Mouse (Mus musculus): ENCODE results near the gene Mllt11. TPM values are rescaled to one million over a fixed set of nuclear protein-coding genes. Genes with fewer than 3 reads are reported as not detected.
A peak's percentile ranks its signal among the peaks of the same experiment; 100 is the strongest.

The Mllt11 gene
- total and polyA plus RNA-seq, 2 experiments from 2014 or later = 347 to 446 TPM

DNA sequence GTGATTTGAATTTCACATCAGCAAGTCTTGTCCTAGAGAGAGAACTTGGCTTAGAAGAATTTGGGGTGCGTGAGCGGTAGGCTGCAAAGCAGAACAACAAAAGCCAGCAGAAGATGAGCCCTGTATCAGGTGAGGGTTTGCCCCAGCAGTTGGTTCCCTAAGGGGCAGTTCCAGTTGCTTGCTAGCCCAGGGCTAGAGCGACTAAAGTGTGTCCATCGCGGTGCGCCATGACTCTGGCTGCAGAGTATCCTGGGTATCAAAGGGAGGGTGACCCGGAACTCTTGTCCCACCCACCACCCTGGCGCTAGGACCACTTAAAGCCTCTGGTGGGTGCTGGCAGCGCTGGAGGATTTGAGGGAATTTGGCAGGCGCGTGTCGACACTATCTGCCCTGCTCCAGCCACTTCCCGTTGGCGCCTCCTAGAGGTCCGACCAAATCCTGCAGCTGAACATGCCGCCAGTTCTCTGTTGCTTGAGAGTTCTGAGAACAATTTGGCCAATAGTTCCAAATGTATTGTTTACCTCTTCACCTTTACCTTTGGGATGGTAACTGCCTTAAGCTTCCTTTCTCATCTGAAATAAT is 57.9 kb downstream of the Mllt11 start:
- 17% methylated on average over 16 of the region's 16 CpGs for WGBS
- peaks cover 32% of the 10 kb centered on the region for H3K36me3 ChIP-seq (ENCODE audit: insufficient read depth, low read length)
- ATAC-seq (peak; percentile 62), DNase-seq (ENCODE audit: low spot score) (peak; percentile 87)
- H3K4me3 ChIP-seq (ENCODE audit: low read length) = peak overlapping the region; percentile 2; the same call in 1 of the 2 replicates
- no peaks in the 10 kb centered on the region for H3K27me3 ChIP-seq (ENCODE audit: insufficient read depth, low read length)
- H3K9me3 ChIP-seq (ENCODE audit: low read length) = no peaks in the 10 kb centered on the region
- H3K4me2 ChIP-seq (ENCODE audit: low read depth, low read length) = peak overlapping the region; percentile 48
- no peak overlapping the region for H3K9ac ChIP-seq (replicated peaks; ENCODE audit: low read length)
- no peak overlapping the region for H3K27ac ChIP-seq
- peak; percentile 90 for TF ChIP-seq CTCF (IDR thresholded peaks at IDR 0.05; ENCODE audit: low read depth)
- H3K4me1 ChIP-seq (ENCODE audit: insufficient read depth, low read length) = no peaks in the 10 kb centered on the region

GRCm38 (mm10) chr3:95173256-95173949 is 58.6 kb downstream of the Mllt11 start:
- peak overlapping the region; percentile 2; the same call in 1 of the 2 replicates for H3K4me3 ChIP-seq (ENCODE audit: low read length)
- 0 out of 2 replicates have a peak overlapping the region, but pooled peaks have one; percentile 40 for H3K9ac ChIP-seq (replicated peaks; ENCODE audit: low read length)
- H3K27me3 ChIP-seq (ENCODE audit: insufficient read depth, low read length) = no peaks in the 10 kb centered on the region
- WGBS = 11% methylated on average over 58 of the region's 58 CpGs
- H3K27ac ChIP-seq = no peak overlapping the region
- no peaks in the 10 kb centered on the region for H3K9me3 ChIP-seq (ENCODE audit: low read length)
- no peak for TF ChIP-seq CTCF (IDR thresholded peaks at IDR 0.05; ENCODE audit: low read depth)
- DNase-seq (ENCODE audit: low spot score) (peak; percentile 32), ATAC-seq (peak; percentile 15; the same call in 1 of the 2 replicates)
- no peaks in the 10 kb centered on the region for H3K4me1 ChIP-seq (ENCODE audit: insufficient read depth, low read length)
- peak overlapping the region; percentile 48 for H3K4me2 ChIP-seq (ENCODE audit: low read depth, low read length)
- H3K36me3 ChIP-seq (ENCODE audit: insufficient read depth, low read length) = peaks cover 39% of the 10 kb centered on the region

DNA sequence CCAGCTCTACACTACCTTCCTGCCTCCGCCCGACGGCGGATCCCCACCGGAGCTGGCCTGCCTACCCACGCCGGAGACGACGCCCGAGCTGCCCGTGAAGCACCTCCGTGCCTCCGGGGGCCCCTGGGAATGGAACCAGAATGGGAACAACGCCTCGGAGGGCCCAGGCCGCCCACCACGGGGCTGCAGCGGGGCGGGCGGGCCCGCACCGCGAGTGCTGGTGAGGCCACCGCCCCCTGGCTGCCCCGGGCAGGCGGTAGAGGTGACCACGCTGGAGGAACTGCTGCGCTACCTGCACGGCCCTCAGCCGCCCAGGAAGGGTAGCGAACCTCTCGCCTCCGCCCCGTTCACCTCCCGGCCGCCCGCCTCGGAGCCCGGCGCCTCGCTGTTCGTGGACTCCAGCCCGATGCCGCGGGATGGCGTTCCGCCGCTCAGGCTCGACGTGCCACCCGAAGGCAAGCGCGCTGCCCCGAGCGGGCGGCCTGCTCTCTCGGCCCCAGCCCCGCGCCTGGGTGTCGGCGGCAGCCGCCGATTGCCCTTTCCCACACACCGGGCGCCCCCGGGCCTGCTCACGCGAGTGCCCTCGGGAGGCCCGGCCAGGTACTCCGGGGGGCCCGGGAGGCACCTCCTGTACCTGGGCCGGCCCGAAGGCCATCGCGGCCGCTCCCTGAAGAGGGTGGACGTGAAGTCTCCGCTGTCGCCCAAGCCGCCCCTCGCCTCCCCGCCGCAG is 59.3 kb downstream of the Mllt11 start:
- DNase-seq (ENCODE audit: low spot score) = no peak
- Histone ChIP-seq H3K9ac (replicated peaks; ENCODE audit: low read length) (0 out of 2 replicates have a peak overlapping the region, but pooled peaks have one; percentile 33), H3K4me1 (ENCODE audit: insufficient read depth, low read length) (no peaks in the 10 kb centered on the region), H3K9me3 (ENCODE audit: low read length) (no peaks in the 10 kb centered on the region), H3K4me3 (ENCODE audit: low read length) (0 out of 2 replicates have a peak overlapping the region, but pooled peaks have one; percentile 2), H3K4me2 (ENCODE audit: low read depth, low read length) (peak overlapping the region; percentile 48; the same call in 1 of the 2 replicates), H3K27me3 (ENCODE audit: insufficient read depth, low read length) (no peaks in the 10 kb centered on the region), H3K27ac (no peak overlapping the region), H3K36me3 (ENCODE audit: insufficient read depth, low read length) (peaks cover 47% of the 10 kb centered on the region)
- WGBS = 34% methylated on average over 69 of the region's 84 CpGs
- no peak for TF ChIP-seq CTCF (IDR thresholded peaks at IDR 0.05; ENCODE audit: low read depth)
- ATAC-seq = no peak

- H3K27me3 ChIP-seq (ENCODE audit: insufficient read depth, low read length) = no peaks in the 10 kb centered on the region
- H3K4me1 ChIP-seq (ENCODE audit: insufficient read depth, low read length) = no peaks in the 10 kb centered on the region
- H3K9me3 ChIP-seq (ENCODE audit: low read length) = no peaks in the 10 kb centered on the region
- no peak overlapping the region for H3K4me3 ChIP-seq (ENCODE audit: low read length)
- WGBS = 80% methylated on average over 6 of the region's 6 CpGs
- DNase-seq (ENCODE audit: low spot score) = no peak
- H3K4me2 ChIP-seq (ENCODE audit: low read depth, low read length) = no peak overlapping the region
- H3K9ac ChIP-seq (replicated peaks; ENCODE audit: low read length) = no peak overlapping the region
- no peak overlapping the region for H3K27ac ChIP-seq
- peaks cover 57% of the 10 kb centered on the region for H3K36me3 ChIP-seq (ENCODE audit: insufficient read depth, low read length)
- no peak for TF ChIP-seq CTCF (IDR thresholded peaks at IDR 0.05; ENCODE audit: low read depth)
- ATAC-seq = no peak
Measured at GRCm38 (mm10) chr3:95171105-95171504, 60.9 kb downstream of the Mllt11 start.

DNA sequence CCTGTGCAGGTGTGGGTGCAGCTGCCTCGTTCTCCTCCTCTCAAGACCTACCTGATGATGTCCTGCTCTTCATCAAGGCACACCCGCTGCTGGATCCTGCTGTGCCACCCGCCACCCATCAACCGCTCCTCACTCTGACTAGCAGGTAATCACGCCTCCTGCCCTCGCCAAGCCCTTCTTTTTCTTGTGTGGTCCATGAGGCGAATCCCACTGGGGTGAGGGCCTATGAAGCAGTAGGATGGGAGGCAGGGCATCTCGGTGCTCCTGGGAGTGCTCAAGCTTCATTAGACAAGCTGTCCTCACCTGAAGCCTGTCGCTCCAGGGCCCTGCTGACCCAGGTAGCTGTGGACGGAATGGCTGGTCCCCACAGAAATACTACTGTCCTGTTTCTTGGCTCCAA is 62.0 kb downstream of the Mllt11 start:
- H3K4me1 ChIP-seq (ENCODE audit: insufficient read depth, low read length) = no peaks in the 10 kb centered on the region
- no peak for DNase-seq (ENCODE audit: low spot score)
- no peak for ATAC-seq
- no peak overlapping the region for H3K9ac ChIP-seq (replicated peaks; ENCODE audit: low read length)
- H3K4me2 ChIP-seq (ENCODE audit: low read depth, low read length) = no peak overlapping the region
- H3K36me3 ChIP-seq (ENCODE audit: insufficient read depth, low read length) = peaks cover 59% of the 10 kb centered on the region
- H3K27me3 ChIP-seq (ENCODE audit: insufficient read depth, low read length) = no peaks in the 10 kb centered on the region
- no peaks in the 10 kb centered on the region for H3K9me3 ChIP-seq (ENCODE audit: low read length)
- 87% methylated on average over 10 of the region's 10 CpGs for WGBS
- no peak overlapping the region for H3K4me3 ChIP-seq (ENCODE audit: low read length)
- TF ChIP-seq CTCF (IDR thresholded peaks at IDR 0.05; ENCODE audit: low read depth) = no peak
- H3K27ac ChIP-seq = no peak overlapping the region

Other genes with a start within 250 kb of the Mllt11 start
- 34.1 and 35.4 TPM in 2 replicates for gene Zfp687, start 216.7 kb downstream of the Mllt11 start, total RNA-seq (2014; rRNA removed)
- 17.3 and 18.0 TPM in 2 replicates for gene Zfp687, start 216.7 kb downstream of the Mllt11 start, polyA plus RNA-seq (2015; fragmentation: Nextera tagmentation; extraction: Ambion mirVana)
- 208 and 210 TPM in 2 replicates for gene Psmd4, start 189.6 kb downstream of the Mllt11 start, total RNA-seq (2014; rRNA removed)
- gene Psmd4, start 189.6 kb downstream of the Mllt11 start, polyA plus RNA-seq (2015; fragmentation: Nextera tagmentation; extraction: Ambion mirVana) = 267 and 272 TPM in 2 replicates
- 15.5 and 18.5 TPM in 2 replicates for gene Pip5k1a, start 125.2 kb downstream of the Mllt11 start, total RNA-seq (2014; rRNA removed)
- 12.4 and 14.7 TPM in 2 replicates for gene Pip5k1a, start 125.2 kb downstream of the Mllt11 start, polyA plus RNA-seq (2015; fragmentation: Nextera tagmentation; extraction: Ambion mirVana)
- gene Vps72, start 121.1 kb downstream of the Mllt11 start, total RNA-seq (2014; rRNA removed) = 52.7 and 53.6 TPM in 2 replicates
- gene Vps72, start 121.1 kb downstream of the Mllt11 start, polyA plus RNA-seq (2015; fragmentation: Nextera tagmentation; extraction: Ambion mirVana) = 121 and 123 TPM in 2 replicates
- gene Tmod4, start 107.7 kb downstream of the Mllt11 start, total RNA-seq (2014; rRNA removed) = 0.43 and 0.73 TPM in 2 replicates
- 1.1 and 1.5 TPM in 2 replicates for gene Tmod4, start 107.7 kb downstream of the Mllt11 start, polyA plus RNA-seq (2015; fragmentation: Nextera tagmentation; extraction: Ambion mirVana)
- gene Scnm1, start 98.2 kb downstream of the Mllt11 start, total RNA-seq (2014; rRNA removed) = 44.6 and 56.7 TPM in 2 replicates
- 72.1 and 75.7 TPM in 2 replicates for gene Scnm1, start 98.2 kb downstream of the Mllt11 start, polyA plus RNA-seq (2015; fragmentation: Nextera tagmentation; extraction: Ambion mirVana)
- gene Lysmd1, start 98.1 kb downstream of the Mllt11 start, total RNA-seq (2014; rRNA removed) = 33.4 and 38.5 TPM in 2 replicates
- gene Lysmd1, start 98.1 kb downstream of the Mllt11 start, polyA plus RNA-seq (2015; fragmentation: Nextera tagmentation; extraction: Ambion mirVana) = 39.2 and 42.4 TPM in 2 replicates
- gene Tnfaip8l2, start 89.8 kb downstream of the Mllt11 start, total RNA-seq (2014; rRNA removed) = 1.9 and 2.3 TPM in 2 replicates
- 3.1 and 3.6 TPM in 2 replicates for gene Tnfaip8l2, start 89.8 kb downstream of the Mllt11 start, polyA plus RNA-seq (2015; fragmentation: Nextera tagmentation; extraction: Ambion mirVana)
- gene Sema6c, start 71.7 kb downstream of the Mllt11 start, total RNA-seq (2014; rRNA removed) = 127 and 172 TPM in 2 replicates
- gene Sema6c, start 71.7 kb downstream of the Mllt11 start, polyA plus RNA-seq (2015; fragmentation: Nextera tagmentation; extraction: Ambion mirVana) = 15.6 and 16.4 TPM in 2 replicates
- gene Gabpb2, start 14.3 kb downstream of the Mllt11 start, total RNA-seq (2014; rRNA removed) = 8.6 and 9.2 TPM in 2 replicates
- gene Gabpb2, start 14.3 kb downstream of the Mllt11 start, polyA plus RNA-seq (2015; fragmentation: Nextera tagmentation; extraction: Ambion mirVana) = 2.6 and 2.9 TPM in 2 replicates
- 60.4 and 62.4 TPM in 2 replicates for gene Cdc42se1, start 3.4 kb downstream of the Mllt11 start, total RNA-seq (2014; rRNA removed)
- gene Cdc42se1, start 3.4 kb downstream of the Mllt11 start, polyA plus RNA-seq (2015; fragmentation: Nextera tagmentation; extraction: Ambion mirVana) = 54.0 and 56.4 TPM in 2 replicates
- 0.14 and 1.4 TPM in 2 replicates for gene Gm128, start 9.4 kb upstream of the Mllt11 start, total RNA-seq (2014; rRNA removed)
- 0.49 and 0.61 TPM in 2 replicates for gene Gm128, start 9.4 kb upstream of the Mllt11 start, polyA plus RNA-seq (2015; fragmentation: Nextera tagmentation; extraction: Ambion mirVana)
- not detected in 2 replicates for gene Bnipl, start 19.0 kb upstream of the Mllt11 start, total RNA-seq (2014; rRNA removed)
- 0.24 TPM in 1 of 2 replicates, not detected in the other for gene Bnipl, start 19.0 kb upstream of the Mllt11 start, polyA plus RNA-seq (2015; fragmentation: Nextera tagmentation; extraction: Ambion mirVana)
- 31.1 and 31.8 TPM in 2 replicates for gene Mindy1, start 49.2 kb upstream of the Mllt11 start, total RNA-seq (2014; rRNA removed)
- 32.6 and 33.8 TPM in 2 replicates for gene Mindy1, start 49.2 kb upstream of the Mllt11 start, polyA plus RNA-seq (2015; fragmentation: Nextera tagmentation; extraction: Ambion mirVana)
- 72.7 and 77.4 TPM in 2 replicates for gene Prune1, start 49.9 kb upstream of the Mllt11 start, total RNA-seq (2014; rRNA removed)
- gene Prune1, start 49.9 kb upstream of the Mllt11 start, polyA plus RNA-seq (2015; fragmentation: Nextera tagmentation; extraction: Ambion mirVana) = 56.6 and 60.4 TPM in 2 replicates
- 0.31 TPM in 1 of 2 replicates, not detected in the other for gene Anxa9, start 75.0 kb upstream of the Mllt11 start, total RNA-seq (2014; rRNA removed)
- gene Anxa9, start 75.0 kb upstream of the Mllt11 start, polyA plus RNA-seq (2015; fragmentation: Nextera tagmentation; extraction: Ambion mirVana) = 0.28 and 0.48 TPM in 2 replicates
- gene Cers2, start 82.6 kb upstream of the Mllt11 start, total RNA-seq (2014; rRNA removed) = 43.7 and 64.0 TPM in 2 replicates
- 87.4 and 90.5 TPM in 2 replicates for gene Cers2, start 82.6 kb upstream of the Mllt11 start, polyA plus RNA-seq (2015; fragmentation: Nextera tagmentation; extraction: Ambion mirVana)
- gene Setdb1, start 125.0 kb upstream of the Mllt11 start, total RNA-seq (2014; rRNA removed) = 36.6 and 50.8 TPM in 2 replicates
- 26.4 and 26.5 TPM in 2 replicates for gene Setdb1, start 125.0 kb upstream of the Mllt11 start, polyA plus RNA-seq (2015; fragmentation: Nextera tagmentation; extraction: Ambion mirVana)
- not detected in 2 replicates for gene 4930558C23Rik, start 170.7 kb upstream of the Mllt11 start, total RNA-seq (2014; rRNA removed)
- not detected in 2 replicates for gene 4930558C23Rik, start 170.7 kb upstream of the Mllt11 start, polyA plus RNA-seq (2015; fragmentation: Nextera tagmentation; extraction: Ambion mirVana)
- gene Arnt, start 202.2 kb upstream of the Mllt11 start, total RNA-seq (2014; rRNA removed) = 16.0 and 16.7 TPM in 2 replicates
- gene Arnt, start 202.2 kb upstream of the Mllt11 start, polyA plus RNA-seq (2015; fragmentation: Nextera tagmentation; extraction: Ambion mirVana) = 9.6 and 11.6 TPM in 2 replicates